Mouse (Mus musculus) c-Kit-positive CD71-positive TER-119-negative erythroid progenitor cells, embryonic 14.5 days (primary cell): ENCODE measurements around the gene Myh10.
"Not testable (repeated sequence)": the region's sequence is repeated elsewhere in the genome, so short reads cannot be mapped to it uniquely, and the experiment has no call there.

Experiments used
- DNase-seq: peaks from one replicate; pipeline ENCODE4 v3.0.0-alpha.2; 2013; ENCODE audit warnings: low read depth

The Myh10 gene

DNA sequence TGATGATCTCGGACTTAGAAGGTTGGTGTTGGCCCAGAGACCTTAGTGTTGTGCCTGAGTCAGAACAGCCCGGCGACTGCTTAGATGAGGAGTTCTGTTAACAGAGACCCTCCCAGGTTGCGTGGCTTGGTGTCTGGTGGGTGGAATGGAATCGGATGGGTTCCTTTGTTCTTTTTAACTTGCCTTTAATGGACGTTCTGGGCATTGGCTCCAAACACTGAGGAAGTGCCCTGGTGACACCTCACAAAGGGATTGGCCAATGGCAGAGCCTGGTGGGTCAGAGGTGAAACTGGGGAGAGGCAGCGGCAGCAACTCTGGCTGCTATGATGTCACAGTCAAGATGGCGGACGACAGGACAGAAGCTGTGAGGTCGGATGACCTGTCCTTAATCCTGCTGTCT, 99.4 kb downstream of the Myh10 start:
- DNase-seq = no peak

- no peak for DNase-seq
These were observed 100.4 kb downstream of the Myh10 start for GRCm38 (mm10) chr11:68791794-68792193.

DNA sequence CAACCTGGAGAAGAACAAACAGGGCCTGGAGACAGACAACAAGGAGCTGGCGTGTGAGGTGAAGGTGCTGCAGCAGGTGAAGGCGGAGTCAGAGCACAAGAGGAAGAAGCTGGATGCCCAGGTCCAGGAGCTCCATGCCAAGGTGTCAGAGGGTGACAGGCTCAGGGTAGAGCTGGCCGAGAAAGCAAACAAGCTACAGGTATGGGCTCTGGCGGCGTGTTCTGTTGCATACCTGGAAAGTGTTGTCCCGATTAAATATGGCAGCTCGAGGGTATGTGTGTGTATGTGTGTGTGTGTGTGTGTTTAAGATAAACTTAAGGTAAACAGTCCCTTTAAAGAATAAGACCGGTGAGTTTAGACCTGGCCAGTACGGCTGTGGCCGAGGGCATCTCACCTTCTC, 106.9 kb downstream of the Myh10 start:
- DNase-seq = no peak

GRCm38 (mm10) chr11:68805148-68805547, 113.8 kb downstream of the Myh10 start:
- DNase-seq = no peak

DNA sequence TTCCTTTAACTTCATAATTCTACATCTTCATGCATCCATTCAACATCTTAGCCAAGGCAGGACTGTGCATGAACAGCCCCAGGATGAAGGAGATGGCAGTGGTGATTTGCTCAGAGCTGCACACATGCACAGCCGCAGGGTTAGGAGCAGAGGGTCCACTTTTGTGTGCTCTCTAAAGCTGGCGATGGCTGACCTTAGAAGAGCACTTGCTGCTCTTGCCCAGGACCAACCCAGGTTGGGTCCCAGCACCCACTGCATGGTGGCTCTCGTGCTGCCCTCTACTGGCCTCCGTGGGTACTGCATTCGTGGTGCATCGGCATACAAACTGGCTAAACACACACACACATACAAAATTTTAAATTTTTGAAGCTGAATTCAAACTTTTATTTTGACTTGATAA, 116.4 kb downstream of the Myh10 start:
- DNase-seq = peak; percentile 45

GRCm38 (mm10) chr11:68811881-68812577, 120.7 kb downstream of the Myh10 start:
- DNase-seq = no peak

DNA sequence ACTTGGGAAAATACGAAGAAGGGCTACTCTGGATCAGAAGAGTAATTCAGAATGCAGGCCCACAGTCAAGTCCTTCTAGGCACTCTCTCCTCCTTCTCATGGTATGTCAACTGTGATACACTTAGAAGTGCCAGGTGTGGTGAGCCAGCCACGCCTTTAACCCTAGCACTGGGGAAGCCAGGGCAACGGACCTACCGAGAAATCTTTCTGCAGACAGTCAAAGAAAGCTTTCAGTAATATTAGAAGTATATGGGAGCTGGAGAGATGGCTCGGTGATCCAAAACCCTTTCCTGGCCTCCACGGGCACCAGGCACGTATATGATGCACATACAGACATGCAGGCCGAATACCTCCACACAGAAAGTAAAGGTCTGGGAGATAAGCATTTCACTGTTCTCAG, 127.1 kb downstream of the Myh10 start:
- no peak for DNase-seq

DNA sequence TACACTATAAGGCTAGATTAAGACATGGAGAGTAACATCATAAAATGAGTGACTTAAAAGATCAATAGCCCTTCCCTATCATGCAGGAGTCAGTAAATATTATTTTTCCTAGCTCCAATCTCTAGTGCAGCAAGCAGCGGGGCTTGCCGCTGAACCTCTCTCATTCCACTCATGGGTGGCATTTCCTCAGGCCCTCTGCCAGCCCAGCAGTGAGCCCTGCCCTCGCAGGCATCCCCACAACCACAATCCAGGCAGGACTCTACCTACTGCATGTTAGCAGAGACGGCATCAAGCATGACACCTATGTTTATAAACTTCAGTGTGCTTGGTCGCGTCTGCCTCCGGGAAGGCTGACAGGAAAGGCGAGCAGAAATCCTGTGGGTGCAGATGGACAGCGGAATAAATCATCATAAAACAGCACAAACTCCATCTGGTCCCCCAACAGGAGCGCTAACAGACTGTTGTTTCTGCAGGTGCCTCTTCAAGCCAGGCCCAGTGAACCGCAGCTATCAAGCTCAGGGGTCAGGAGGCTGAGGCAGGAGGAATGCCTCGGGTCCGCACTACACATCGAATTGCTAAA, 128.0 kb downstream of the Myh10 start:
- DNase-seq = no peak

DNA sequence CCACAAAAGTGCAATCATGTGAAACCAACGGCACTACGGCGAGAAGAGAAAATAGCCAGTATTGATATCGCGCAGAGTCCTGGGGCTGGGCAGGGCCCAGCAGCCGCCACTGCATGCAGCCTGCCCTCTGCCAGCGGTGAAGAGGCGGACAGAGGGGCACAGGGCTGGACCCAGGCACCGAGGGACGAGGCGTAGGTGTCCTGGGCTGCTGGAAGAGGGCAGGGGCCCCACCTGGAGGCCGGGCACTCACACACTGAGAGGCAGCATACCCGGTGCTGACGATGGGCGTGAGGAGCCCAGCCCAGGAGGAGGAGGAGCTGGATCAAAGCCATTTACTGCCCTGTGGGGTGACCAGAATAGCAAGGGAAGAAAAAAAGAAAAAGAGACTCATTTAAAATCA, 131.0 kb downstream of the Myh10 start:
- DNase-seq = no peak

DNA sequence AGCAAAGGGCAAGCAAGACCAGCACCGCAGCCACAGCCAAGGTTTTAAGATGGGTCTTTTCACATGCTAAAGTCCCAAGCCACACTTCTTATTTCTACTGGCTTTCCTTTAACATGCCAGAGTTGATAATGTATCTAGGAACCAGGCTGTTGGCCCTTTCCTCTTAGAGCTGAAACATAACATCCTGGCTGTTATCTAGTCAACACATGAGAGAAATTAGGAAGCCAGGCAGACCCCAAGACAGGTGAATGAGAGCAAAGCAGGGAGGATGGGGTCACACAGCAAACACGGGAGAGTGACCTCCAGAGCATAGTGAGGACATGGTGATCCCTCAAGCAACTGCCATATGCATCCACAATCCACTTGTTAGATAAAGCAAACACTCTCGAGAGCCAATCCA, 135.4 kb downstream of the Myh10 start:
- DNase-seq = no peak

- not testable (repeated sequence) for DNase-seq
These were observed 140.2 kb downstream of the Myh10 start for GRCm38 (mm10) chr11:68831580-68831979.

DNA sequence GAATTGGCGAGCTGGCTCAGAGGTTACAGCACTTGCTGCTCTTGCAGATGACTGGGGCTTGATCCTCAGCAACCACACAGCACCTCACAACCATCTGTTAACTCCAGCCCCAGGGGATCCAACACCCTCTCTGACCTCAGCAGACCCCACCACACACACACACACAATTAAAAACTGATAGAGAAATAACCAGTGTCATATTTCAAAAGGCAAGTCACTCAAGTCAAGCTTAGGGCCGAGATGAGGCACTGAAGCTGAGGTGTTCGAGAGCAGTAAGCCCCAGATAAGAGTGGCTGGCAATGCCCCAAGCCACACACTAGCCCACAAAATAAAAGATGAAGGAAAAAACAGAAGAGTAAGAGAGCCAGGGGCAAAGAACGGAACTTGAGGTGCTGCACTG, 141.4 kb downstream of the Myh10 start:
- DNase-seq = no peak

DNA sequence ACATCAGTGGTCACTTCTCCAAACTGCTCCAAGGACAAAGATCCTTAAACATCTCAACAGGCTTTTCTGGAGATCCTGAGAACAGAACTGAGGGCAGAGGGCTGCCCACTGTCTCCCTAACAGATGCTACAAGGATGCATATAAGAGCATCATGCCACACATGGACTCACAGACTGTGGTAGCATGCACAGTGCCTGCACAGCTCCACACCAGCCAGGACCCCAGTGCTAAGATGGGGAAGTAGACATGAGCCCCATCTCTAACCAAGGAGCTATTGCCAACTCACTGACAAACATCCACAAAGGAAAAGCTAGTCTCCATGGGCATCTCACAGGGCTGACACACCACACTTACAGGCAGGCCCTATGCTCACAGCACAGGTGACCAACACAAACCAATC, 142.2 kb downstream of the Myh10 start:
- DNase-seq = no peak

- DNase-seq = no peak
These were observed 143.7 kb downstream of the Myh10 start for GRCm38 (mm10) chr11:68835034-68835433.

GRCm38 (mm10) chr11:68839606-68840005, 148.2 kb downstream of the Myh10 start:
- no peak for DNase-seq

- no peak for DNase-seq
These were observed 159.5 kb downstream of the Myh10 start for GRCm38 (mm10) chr11:68850862-68851261.

GRCm38 (mm10) chr11:68851644-68852485, 160.5 kb downstream of the Myh10 start:
- no peak for DNase-seq

DNA sequence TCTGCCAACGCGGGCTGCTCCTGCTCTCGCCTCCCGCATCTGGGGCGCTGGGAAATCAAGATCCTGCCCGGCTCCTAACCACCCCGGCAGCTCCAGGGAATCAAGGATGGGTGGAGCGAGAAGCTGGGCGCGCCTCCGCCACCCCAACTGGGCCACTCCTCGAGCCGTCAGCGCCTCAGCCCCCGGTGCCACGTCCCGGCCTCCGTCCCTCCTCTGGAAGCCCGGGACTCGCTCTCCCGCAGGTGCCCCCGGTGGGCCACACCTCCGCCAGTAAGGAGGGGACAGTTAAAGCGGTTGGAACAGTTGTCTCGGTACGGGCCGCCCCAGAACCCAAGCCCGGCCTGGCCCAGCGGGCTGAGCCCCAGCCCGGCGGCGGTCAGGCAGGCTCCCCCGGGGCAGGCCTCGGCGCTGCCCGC, 161.1 kb downstream of the Myh10 start:
- peak; percentile 55 for DNase-seq

DNA sequence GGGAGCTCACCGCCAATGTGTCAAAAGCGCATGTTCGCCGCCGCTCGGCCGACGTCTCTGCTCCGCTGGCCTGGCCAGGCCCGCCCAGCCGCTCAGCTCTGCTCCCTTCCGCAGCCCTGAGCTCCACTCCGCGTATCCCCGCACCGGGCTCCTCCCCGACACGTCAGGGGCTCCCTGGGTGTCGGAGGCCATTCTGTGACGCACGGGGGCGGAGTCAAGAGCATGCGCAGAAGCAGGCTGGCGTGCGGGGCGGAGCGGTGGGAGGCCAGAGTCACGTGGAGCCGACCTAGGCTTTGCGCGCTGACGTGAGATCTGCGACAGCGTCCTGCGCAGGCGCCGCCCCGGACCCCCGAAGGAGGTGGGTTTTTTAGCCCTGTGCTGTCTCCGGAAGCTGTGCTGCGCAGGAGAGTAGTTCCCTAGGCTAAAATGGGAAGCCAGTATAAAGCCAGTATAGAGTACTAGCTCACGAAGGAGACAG, 161.6 kb downstream of the Myh10 start:
- peak; percentile 98 for DNase-seq

DNA sequence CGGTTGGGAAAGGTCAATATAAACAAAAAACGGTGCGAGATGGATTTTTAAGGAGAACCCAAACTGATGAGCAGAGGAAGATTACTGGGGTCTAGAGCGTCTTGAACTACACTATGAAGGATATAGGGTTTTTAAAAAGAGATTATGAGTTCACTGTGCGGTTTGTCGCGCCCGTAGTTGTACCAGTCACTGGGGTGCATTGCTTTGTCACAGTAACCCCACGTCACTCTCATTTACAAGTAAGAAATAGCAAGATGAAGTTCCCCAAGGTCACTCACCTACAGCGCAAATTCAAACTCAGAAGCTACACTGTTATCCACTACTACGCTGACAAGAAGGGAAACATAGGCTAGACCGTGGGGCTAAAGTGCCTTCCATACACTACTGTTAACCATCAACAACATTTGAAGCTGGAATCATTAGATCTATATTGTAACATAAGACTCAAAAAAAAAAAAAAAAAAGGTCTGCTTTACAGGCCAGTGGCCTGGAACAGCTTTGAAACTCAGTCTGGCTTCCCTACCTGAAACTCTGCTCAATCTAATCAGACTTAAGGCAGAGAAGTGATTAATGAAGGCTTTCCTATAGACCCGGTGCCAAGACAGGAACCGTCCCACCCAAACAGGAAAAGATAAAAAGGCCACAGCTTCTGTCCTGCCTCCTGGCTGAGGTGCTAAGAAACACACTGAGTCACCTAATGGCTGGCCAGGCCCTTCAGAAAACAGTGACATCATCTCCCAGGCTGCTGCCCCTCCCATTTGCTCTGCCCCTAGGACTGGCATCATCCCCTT, 162.4 kb downstream of the Myh10 start:
- DNase-seq = peak; percentile 68

DNA sequence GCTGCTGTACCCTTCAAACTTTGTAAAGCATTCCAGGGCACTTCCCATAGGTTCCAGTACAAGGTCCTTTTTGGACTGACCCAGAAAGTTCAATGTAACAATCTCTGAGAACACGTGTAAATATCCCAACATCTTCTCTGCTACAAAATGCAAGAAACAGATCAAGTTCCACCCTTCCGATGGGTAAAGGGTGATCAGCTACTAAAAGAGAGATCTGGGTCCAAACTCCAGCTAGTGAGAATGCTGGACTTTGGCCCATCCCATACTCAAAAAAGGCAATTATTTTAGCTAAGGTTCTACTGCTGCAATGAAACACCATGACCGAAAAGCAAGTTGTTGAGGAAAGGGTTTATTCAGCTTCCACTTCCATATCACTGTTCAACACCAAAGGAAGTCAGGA, 163.3 kb downstream of the Myh10 start:
- no peak for DNase-seq

DNA sequence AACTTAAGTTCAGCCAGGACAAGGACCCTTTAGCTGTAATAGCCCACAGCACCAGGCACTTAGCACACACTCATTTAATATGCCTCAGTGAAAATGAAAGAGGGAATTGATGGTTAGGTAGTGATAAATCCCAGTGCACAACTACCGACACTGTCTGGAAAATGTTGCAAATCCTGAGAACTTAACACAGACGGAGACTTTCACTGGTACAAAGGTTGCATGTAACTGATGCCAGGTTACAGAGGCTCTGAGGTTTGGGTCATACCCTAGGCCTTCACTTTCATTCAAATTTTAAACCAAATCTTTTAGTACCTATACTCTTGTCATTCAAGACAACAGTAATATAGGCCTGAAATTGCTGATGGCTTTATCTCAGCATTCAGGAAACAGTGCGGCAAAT, 166.0 kb downstream of the Myh10 start:
- DNase-seq = no peak
